Mouse (Mus musculus): ENCODE results near the gene Usp9y.

The Usp9y gene

DNA sequence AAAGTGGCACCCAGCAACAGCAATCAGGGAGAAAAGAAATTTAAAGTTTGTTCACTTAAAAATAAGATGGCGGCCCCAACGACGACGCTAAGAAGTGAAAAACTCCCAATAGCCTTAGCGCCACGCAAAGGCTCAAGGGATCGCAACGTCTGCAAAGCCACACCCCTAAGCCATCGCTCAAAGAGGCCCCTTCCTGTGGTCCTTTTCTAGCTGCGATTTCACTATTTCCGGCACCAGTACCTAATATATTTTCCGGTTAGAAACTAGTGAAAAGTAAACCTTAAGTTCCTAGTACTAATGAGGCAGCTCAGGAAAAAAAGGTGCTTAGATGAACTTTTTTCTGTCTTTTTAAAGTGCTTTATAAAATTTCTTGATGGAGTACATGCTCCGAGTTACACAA lies at the start of gene Usp9y:
Gene Usp9y (minus strand): TSS at position 101 of the 400 bp plus-strand sequence.
- no peak for DNase-seq

DNA sequence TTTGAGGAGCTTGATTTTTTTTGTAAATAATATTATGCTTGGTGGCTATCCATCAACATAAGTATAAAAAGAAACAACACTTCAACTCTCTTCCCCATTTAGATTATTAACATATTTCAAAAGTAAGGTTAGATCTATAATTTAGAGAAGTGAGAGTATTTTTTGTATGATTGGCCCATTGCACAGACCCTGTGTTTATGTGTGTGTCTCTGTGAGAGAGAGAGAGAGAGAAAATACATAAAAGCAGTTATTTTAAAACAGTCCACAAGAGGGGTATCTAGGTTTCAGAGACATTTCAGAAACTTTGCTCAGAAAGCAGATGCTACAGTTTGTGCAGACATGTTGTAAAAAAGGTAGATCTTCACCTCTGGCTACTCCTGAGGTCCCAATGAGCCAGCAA lies 165.9 kb downstream of the Usp9y start:
- no peak for DNase-seq

- DNase-seq = peak in 1 of 2 experiments; percentile 84
Measured at GRCm38 (mm10) chrY:1286171-1286795, 173.3 kb downstream of the Usp9y start, which contains the start of gene Ddx3y. Ddx3y (minus strand) TSS chrY:1286629.

- peak in 1 of 2 experiments; percentile 44 for DNase-seq
Measured at GRCm38 (mm10) chrY:1285735-1286134, 173.8 kb downstream of the Usp9y start.
